Mouse (Mus musculus) ZHBTc4 (cell line): ENCODE measurements at regions not wholly inside any gene's neighbourhood (a gene's known extent, or its start where the extent isn't known, plus 50 kb on each side); places are given as distances from the start of the nearest gene placed in this dataset.
A peak's percentile ranks its signal among the peaks of the same experiment; 100 is the strongest.

Experiments
- DNase-seq: peaks from one replicate; pipeline ENCODE4 v3.0.0-alpha.2; 2011; ENCODE audit warnings: low read depth, low spot score

DNA sequence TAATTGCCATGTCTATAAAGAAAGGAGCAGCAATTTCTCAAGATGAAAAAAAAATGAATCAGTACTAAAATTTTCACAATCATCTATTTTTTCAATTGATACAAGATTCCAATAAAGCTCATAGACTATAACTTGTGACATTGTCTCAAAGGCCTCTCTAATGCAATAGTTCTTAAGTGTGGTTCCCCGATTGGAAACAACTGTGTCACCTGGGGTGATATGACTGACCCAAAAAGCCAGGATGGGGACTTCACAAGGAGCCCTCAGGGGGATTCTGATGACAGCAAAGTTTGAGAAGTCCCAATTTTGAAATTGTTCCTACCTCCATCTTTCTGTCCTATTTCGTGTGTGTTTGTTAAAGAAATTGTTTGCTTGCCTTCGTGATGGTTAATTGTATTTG, 143.3 kb upstream of the Fndc3a start:
- no peak for DNase-seq

DNA sequence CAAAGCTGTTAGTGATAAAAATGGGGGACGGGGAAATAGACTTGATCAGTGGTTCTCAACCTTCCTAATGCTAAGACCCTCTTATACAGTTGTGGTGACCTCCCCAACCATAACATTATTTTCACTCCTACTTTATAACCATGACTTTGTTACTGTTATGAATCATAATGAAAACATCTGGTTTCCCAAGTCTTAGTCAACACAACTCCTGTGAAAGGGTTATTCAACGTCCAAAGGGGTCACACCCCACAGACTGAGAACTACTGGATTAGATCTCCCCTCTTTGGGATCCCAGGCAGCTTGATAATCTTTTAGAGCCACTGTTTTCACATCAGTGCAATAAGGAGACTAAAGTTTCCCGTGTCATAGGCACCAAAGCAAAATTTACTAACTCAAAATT, 141.1 kb upstream of the Fndc3a start:
- DNase-seq = no peak

DNA sequence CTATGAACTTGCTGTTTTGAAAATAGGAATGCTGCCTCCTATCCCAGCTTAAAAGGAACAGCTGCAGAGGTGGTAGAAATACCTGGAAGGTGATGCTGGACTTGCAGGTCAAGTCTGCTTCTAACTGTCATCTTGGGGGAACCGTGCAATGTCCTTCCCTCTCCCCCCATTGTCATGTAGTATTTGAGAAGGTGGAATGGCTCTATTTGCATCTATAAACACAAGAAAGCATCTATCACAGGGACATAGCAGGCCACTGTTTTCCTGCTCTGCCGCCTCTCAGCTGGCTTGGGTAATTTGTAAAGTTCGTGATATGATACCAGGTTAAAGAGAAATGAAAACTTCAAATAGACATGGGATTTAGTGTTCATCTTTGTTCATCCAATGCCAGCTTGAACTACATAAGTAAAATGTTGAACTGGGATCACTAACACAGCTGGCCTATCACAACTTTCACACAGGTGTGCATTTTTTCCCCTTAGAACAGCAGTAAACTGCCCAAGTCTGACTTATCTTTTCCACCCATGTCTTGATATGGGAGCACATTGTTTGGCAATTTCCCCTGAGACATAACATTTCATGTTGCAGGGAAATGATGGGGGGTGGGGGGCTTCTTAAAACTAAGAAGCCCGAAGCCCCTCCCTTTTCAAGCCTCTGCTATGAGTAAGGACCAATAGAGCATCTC, 138.6 kb upstream of the Fndc3a start:
- DNase-seq = peak; percentile 12

DNA sequence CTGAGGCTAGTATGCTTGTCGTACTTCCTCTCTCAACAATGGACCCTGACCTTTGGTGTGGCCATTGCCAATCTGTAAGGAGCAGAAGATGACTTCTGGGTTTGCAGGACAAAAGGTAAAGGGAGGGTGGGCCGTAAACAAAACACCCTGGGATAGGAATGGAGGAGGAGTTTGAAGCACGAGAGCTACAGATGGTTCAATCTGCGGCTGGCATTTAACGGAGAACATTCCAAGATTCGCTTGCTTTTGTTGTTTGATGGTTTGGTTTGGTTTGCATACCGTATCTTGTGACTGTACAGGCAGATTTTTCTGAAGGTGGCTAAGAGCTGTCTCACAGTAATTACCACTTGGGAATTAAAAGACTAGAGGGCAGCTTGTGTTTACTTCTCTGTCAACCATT, 137.7 kb upstream of the Fndc3a start:
- peak; percentile 79 for DNase-seq

DNA sequence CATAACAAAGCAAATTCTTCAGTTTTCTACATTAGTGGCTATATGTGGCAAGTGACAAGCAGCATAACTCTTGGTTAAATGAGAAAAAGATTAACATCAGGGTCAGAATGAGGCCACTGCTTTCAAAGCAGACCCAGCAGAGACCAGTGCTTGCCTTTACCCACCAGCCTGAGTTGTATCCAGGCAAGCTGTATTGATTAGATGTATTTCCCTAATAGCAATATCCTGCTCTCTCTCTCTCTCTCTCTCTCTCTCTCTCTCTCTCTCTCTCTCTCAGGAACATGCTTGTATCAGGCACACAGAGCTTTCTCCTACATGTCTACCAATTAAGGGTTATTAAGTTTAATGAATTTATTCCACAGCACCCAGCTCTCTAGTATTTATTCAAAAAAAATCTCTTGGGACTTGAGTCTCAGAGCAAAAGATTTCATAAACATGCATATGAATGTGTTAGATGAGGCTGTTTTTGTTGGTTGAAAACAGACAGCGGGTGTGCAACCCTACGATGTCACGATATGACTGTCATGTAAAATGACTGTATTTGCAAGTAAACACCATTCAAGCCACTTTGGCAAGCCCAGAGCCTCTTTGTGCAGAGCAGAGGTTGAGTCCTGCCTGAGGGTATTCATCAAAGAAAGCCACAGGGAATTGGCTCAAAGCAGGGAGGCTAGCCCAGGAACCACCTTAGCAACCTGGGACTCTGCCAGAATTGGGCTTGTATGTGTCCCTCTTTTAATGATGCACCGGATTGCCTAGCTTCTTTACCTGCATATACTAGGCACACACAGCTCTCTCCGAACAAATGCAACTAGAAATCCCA, 136.0 kb upstream of the Fndc3a start:
- peak; percentile 74 for DNase-seq

DNA sequence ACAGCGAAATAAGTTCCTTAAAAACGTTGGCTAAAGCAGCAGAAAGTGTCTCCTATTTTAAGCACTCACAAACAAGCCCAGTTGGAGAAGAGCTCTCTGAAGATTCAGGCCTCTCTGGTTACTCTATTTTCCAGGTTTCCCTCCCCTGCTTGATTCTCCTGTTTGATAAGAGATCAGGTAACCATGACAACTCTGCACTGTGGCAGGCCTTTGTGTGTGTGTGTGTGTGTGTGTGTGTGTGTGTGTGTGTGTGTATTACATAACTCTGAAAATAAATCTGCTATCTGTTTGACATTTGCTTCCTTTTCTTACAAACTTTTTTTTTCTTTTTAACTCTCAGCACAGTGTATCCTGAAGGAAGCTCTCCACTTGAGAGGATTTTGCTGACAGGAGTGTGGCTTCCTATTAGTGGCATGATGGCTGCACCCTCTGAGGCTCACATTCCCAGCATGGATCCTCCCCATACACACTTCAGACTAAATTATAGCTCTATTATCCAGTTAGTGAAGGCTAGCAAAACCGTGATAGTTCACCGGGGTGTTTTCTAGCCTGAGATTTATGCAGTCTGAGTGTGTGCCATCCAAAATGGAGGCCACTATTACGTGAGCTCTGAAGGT, 135.1 kb upstream of the Fndc3a start:
- no peak for DNase-seq

DNA sequence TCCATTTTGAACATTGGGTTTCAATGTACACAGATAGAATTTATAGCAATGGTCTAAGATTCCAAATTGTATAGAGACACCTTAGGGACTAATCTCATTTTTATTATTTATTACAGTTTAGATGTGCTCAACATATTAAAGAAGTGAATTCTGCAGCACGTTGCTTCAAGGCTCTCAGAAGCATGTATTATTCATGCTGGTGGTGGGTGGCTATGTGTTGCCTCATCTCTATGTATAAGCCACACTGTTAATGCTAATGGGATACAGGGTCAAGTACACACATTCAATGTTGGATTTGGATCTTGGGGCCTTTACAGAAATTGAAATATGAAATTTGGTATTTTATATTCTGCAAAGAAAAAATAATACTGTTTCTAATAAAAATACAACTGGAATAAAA, 131.9 kb upstream of the Fndc3a start:
- DNase-seq = no peak

DNA sequence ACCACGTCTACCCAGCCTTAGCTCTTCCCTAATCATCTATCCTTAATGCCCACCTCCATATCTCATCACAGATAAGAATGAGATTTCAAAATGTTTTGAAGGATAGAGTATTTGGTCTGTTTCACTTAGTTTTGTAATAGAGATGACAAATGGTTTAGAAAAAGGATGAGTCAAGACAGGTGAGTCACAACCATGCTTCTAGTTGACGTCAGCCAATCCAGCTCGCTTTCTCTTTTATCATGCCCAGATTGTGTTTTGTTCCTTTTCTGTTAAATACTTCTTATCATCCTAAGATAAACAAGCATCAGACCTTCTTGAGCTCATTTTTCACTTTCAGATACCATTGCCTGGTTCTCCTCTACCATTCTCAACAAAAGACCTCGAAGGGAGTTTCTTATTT, 125.4 kb upstream of the Fndc3a start:
- no peak for DNase-seq

DNA sequence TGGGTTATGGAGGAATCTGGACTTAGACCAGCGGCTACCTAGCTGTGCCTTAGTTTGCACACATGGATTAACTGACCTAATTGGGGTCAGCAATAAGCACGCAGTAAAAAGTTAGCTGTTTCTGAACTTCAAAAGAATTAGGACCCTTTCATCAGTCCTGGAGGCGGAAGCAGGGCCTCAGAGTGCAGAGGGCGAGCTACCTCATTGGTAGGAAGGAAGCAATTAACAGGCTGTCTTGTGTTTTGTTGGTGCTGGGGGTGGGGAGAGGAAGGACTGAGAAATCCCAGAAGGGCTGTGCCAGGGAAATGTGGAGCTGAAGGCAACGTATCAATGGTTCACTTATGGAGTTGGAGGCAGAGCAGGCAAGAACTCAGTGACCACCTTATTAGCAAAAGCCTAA, 119.5 kb upstream of the Fndc3a start:
- DNase-seq = no peak

DNA sequence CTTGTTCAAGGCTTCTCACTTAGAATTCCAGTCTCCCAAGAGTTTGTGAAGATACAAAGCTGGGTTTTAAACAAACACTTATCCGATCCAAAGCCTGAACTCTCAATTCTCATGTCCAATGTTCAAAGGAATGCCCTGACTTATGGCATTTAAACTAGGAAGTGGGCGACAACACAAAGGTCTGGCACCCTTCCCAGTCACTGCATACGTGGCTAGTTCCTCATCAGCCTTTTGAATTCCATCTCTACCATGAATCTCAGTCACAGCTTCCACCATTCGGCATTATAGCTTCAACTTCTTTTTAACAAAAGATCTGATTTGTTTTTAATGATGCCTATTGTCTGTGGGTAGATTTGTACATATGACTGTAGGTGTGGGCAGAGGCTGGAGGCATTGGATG, 115.7 kb upstream of the Fndc3a start:
- DNase-seq = no peak

DNA sequence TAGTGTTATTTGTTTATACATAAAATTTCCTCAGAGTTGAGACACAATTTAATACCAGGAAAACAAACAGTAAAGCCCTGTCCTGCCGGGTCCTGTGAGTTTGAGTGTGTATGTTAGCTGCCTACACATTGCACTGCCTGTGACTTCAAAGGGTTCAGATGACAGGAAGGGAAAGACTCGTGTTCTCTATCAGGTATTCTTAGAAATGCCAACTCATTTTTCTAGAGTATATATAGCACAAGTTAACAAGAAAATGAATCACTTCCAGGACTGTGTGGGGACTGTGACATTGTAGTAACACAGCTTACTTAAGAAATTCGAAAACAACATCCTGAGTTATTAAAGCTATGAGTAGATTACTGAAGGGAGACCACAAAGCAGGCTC, 112.4 kb upstream of the Fndc3a start:
- DNase-seq = no peak

DNA sequence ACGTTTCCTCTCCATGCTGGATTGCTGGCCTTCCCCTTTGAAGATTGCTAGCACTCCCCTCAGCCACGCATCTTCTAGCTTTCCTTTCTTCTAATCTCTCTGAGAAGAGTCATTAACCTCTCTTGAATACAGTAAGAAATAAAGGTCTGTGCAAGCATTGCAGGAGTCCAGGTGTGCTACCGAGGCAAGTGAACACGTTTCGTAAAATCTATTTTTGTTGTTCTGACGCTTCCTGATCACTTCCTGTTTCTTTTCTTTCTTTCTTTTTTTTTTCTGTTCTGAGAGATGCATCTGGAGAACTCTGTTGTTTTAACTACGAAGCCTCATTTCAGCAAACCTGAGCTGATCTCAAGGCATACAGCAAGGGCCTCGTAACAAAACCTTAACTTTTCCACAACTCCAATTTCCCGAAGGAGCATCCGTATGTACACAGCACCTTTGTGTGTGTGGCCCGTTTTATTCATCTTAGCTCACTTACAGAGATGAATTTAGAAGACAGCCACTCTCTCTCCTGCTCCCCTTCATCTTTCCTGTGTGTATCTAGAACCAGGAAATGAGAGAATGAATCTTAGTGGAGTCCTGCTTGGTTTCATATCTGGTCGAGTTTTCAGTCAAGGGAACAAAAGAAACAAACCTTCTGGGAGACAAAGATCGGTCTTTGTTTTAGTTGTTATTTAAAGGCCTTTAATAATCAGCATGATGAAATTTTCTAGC, 111.9 kb upstream of the Fndc3a start:
- no peak for DNase-seq

DNA sequence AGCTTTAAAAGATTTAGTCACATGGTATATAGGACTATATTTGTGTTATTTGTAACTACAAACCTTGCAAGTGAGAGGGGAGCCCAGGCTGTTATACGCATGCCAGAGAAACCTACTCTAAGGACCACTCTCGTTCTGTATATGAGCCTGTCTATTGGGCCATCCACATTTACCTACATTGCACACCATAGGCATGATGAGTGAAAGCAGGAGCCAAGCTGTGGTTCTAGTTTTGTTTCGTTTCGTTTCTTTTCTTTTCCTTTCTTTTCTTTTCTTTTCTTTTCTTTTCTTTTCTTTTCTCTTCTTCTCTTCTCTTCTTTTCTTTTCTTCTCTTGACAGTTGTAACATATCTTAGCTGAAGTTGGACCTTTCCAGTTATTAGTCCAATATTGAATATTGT, 109.2 kb upstream of the Fndc3a start:
- no peak for DNase-seq

DNA sequence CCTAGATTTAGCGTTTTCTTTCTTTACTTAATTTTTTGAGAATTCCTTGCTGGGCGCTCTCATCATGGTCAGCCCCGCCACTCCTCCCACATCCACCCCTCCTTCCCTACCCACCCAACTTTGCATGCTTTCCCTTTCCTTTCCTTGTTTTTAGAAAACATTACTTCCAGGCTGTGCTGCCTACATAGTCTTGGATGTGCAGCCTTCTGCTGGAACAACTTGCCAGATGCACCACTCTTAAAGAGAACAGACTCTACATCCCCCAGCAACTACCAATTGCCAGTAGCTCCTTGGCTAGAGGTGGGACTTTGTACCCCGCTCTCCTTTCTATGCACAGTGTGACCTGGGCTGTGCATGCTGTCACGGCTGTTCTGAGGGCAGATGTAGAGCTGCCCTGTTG, 108.0 kb upstream of the Fndc3a start:
- DNase-seq = no peak

DNA sequence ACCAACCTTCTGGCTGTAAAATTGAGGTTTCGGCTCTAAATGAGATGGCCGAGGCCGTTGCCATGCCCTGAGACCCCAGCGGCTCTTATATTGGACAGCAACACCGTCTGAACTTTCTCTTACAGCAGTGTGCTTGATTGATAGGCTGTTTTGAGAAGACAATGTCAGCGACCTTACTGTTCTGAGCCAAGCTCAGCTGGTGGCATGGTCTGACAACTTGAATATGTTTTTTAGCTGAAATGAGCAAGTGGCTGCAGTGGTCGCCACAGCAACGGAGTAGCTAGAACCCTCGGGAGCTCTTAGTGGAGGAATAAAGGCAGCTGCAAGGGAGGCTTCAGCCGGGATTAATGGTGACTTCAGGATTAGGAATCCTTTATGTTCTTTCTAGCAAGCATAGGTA, 107.0 kb upstream of the Fndc3a start:
- DNase-seq = no peak

DNA sequence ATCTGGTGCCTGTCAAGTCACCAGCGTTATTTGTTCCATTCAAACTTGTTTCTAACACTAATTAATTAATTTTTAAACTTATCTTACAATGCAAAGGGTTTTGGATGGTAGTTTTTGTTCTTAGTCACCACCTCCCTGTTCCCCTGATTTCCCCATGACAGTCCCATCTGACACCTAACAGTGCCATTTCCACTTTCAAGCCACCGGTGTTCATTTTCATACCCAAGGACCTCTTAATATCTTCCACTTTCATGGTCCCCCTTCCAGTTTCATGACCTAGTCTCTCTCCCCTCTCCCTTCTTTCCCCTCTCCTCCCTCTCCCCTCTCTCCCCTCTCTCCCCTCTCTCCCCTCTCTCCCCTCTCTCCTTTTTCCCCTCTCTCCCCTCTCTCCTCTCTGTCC, 99.3 kb upstream of the Fndc3a start:
- no peak for DNase-seq

DNA sequence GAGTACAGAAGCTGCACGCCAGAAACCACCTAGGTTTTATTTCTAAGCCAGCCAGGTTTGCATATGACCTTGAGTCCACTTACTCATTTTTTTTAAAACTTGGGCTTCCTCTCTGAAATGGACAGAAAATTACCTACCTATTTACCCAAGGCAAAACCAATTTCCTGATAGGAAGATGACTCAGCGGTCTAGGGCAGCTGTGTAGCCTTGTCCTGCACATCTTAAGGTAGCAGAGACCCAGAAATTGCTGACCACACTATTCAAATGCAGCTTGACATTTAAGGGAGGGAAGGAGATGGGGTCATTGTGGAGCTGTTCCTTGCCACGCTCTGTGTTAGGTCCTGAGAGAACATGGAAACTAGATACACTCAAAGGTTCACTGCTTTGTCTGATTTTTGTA, 98.1 kb upstream of the Fndc3a start:
- DNase-seq = no peak

DNA sequence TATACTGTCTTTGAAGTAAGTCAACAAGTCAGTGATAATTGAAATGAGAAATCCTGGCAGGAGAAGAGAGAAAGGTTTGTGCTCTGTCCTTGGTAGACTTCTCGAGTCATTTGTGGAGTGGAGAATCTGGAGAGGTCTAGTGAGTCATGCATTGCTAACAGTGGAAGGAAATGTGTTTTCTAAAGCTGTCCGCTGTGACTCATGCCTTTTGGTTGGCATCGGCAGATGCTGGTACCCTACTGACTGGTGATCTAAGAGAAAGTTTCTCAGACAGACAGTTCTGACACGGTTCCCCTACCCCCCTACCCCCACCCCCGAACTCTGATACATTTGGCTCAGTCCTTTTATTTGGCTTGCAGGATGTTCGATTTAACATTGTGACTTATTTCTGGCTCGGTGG, 97.5 kb upstream of the Fndc3a start:
- DNase-seq = no peak

DNA sequence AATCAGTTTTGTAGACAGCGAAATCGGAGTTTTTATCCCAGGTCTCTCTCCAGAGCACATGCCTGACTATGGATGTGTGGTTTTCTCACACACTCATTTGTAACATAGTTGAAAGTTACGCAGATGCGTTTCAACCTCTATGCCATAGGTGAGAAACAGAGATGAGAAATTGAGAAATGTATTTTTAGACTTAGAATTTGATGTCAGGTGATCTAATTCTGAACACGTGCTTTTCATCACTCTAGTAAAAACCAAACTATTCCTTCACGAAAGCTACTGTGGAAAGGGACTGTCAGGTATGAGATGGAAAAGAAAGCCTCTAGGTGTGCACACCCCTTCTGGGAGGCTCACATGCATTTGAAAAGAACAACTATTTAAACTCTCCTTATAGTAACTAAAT, 96.8 kb upstream of the Fndc3a start:
- no peak for DNase-seq

DNA sequence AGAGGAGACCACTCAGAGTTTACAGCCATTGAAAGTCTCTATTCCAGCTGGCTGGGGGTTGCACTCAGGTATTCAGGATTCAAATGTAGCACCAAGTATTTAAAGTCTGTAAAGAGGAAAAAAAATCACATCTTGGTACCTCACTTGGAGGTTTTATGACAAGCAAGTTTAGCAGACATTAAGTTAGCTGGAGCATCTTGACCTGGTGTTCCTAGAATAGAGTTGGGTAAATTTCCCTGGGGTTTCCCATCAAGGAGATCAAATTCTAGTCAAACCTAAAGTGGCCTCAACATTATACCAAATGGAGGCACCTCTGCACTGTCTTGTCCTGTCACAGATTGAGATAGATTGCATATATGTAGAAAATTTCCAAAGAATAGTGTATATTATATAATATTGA, 93.8 kb upstream of the Fndc3a start:
- no peak for DNase-seq

DNA sequence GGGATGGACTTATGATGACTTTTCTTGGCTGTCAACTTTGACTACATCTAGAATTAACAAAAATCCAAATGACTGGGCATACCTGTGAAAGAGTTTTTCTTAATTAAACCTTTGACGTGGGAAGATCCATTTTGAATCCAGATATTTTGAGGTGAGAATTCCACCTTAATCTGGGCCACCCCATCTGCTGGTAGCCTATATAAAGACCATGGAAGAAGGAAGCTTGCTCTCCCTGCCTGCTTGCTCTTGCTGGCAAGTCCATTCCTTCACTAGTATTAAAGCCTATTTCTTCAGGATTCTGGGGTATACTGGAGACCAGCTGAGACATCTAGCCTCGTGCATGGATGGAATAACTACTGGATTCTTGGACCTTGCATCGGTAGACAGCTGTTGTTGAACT, 80.9 kb upstream of the Fndc3a start:
- no peak for DNase-seq

DNA sequence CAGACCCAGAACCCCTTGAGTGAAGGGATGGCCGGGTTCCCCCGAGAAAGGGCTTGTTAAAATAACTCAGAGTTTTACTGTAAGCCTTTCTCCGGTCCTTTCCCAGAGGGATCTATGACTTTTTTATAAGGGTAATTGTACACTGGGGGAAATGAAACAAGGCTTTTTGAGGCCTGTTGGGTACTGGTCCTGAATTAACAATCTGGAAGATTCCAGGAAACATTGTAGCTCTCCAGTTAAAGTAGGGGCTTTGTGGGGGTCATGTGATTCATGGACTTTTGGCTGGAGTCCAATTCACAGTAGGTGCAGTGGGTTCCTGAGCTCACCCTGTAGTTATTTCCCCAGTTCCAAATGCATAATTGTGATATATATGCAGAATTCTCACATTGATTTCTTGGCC, 77.1 kb upstream of the Fndc3a start:
- no peak for DNase-seq
